Mouse (Mus musculus) gastrocnemius, postnatal 10 days (tissue): ENCODE data around the gene Rtf2. TPM values are rescaled to one million over a fixed set of nuclear protein-coding genes. Genes with fewer than 3 reads are reported as not detected.

Source experiments
- DNase-seq: peaks from one replicate; pipeline ENCODE4 v3.0.0; 2021; ENCODE audit warnings: mixed read lengths
- total RNA-seq, 2 experiments: library from RNA; stranded (reverse); gene quantifications; 2 replicates each; pipeline ENCODE4 v1.2.3; 2021

The Rtf2 gene
- total RNA-seq, 2 experiments from 2014 or later, result 34.9 to 40.9 TPM

GRCm38 (mm10) chr2:172437371-172437952, 2.9 kb upstream of the Rtf2 start:
- no peak for DNase-seq

GRCm38 (mm10) chr2:172440640-172441005, 267 bp downstream of the Rtf2 start:
- DNase-seq, result no peak

- DNase-seq, result no peak
These were observed 820 bp downstream of the Rtf2 start for GRCm38 (mm10) chr2:172441176-172441575.

- no peak for DNase-seq
These were observed 5.3 kb downstream of the Rtf2 start for GRCm38 (mm10) chr2:172445617-172446016.

GRCm38 (mm10) chr2:172447317-172447716, 7.0 kb downstream of the Rtf2 start:
- no peak for DNase-seq

GRCm38 (mm10) chr2:172448329-172448728, 8.0 kb downstream of the Rtf2 start:
- no peak for DNase-seq

GRCm38 (mm10) chr2:172450640-172451039, 10.3 kb downstream of the Rtf2 start:
- peak; percentile 34 for DNase-seq

GRCm38 (mm10) chr2:172452031-172452430, 11.7 kb downstream of the Rtf2 start:
- no peak for DNase-seq

- DNase-seq, result no peak
These were observed 12.1 kb downstream of the Rtf2 start for GRCm38 (mm10) chr2:172452458-172452857.

GRCm38 (mm10) chr2:172458496-172458895, 18.1 kb downstream of the Rtf2 start, which contains the start of gene Gcnt7:
Gene Gcnt7 (minus strand): TSS chr2:172458596.
- no peak for DNase-seq

- no peak for DNase-seq
These were observed 20.3 kb downstream of the Rtf2 start for GRCm38 (mm10) chr2:172460647-172461046.

GRCm38 (mm10) chr2:172462813-172463212, 22.5 kb downstream of the Rtf2 start:
- no peak for DNase-seq

- no peak for DNase-seq
These were observed 26.2 kb downstream of the Rtf2 start for GRCm38 (mm10) chr2:172466427-172467132.

GRCm38 (mm10) chr2:172467206-172467605, 26.9 kb downstream of the Rtf2 start:
- no peak for DNase-seq

GRCm38 (mm10) chr2:172468346-172468819, 28.0 kb downstream of the Rtf2 start:
- no peak for DNase-seq

- no peak for DNase-seq
These were observed 32.0 kb downstream of the Rtf2 start, which contains the start of gene Fam209 for GRCm38 (mm10) chr2:172472318-172472717. Gene Fam209 (plus strand): TSS chr2:172472520.

- no peak for DNase-seq
These were observed 33.2 kb downstream of the Rtf2 start for GRCm38 (mm10) chr2:172473591-172473990.

GRCm38 (mm10) chr2:172474970-172475369, 34.6 kb downstream of the Rtf2 start:
- no peak for DNase-seq

- no peak for DNase-seq
These were observed 36.4 kb downstream of the Rtf2 start for GRCm38 (mm10) chr2:172476707-172477260.

- no peak for DNase-seq
These were observed 37.0 kb downstream of the Rtf2 start for GRCm38 (mm10) chr2:172477350-172477749.

- no peak for DNase-seq
These were observed 37.5 kb downstream of the Rtf2 start for GRCm38 (mm10) chr2:172477860-172478259.

GRCm38 (mm10) chr2:172480296-172480695, 39.9 kb downstream of the Rtf2 start:
- DNase-seq, result no peak

- DNase-seq, result no peak
These were observed 41.5 kb downstream of the Rtf2 start for GRCm38 (mm10) chr2:172481654-172482385.
